Mouse (Mus musculus): ENCODE measurements around the gene Akr1cl. TPM values are rescaled to one million over a fixed set of nuclear protein-coding genes. Genes with fewer than 3 reads are reported as not detected.
"Not testable (repeated sequence)": the region's sequence is repeated elsewhere in the genome, so short reads cannot be mapped to it uniquely, and the experiment has no call there.

Gene Akr1cl
- not detected in 2 replicates for polyA plus RNA-seq (2015; fragmentation: Nextera tagmentation; extraction: Ambion mirVana)

DNA sequence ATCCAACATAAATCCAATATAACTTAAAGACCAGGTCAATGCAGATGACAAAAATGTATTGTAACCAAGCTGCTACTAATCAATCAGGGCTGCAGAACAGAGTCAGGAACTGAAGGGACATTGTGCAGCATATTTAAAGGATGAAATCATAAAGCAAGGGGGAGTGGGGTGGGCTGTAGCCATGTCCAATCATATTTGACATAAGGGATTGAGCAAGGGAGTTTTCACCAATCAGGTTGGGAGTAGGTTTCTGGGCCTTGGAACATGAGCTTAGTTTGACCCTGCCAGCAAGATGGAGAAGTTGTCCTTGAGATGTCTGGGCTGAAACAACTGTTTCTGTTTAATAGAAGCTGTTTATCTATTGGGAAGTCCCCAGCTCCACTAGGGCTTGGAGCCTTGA lies at the start of gene Akr1cl:
Gene Akr1cl, minus strand, starts transcription at position 119 of the 400 bp plus-strand sequence.
- no peaks in the 10 kb centered on the region for H3K36me3 ChIP-seq
- no peak within 1 kb of the TSS for H3K4me3 ChIP-seq
- H3K9me3 ChIP-seq, result no peaks in the 10 kb centered on the region
- H3K4me2 ChIP-seq, result no peak within 1 kb of the TSS
- H3K4me1 ChIP-seq (replicated peaks), result no peaks in the 10 kb centered on the region
- H3K27me3 ChIP-seq, result no peaks in the 10 kb centered on the region
- no peak for ATAC-seq (ENCODE audit: low FRiP score)
- no peak within 1 kb of the TSS for H3K27ac ChIP-seq
- no peak within 1 kb of the TSS for H3K9ac ChIP-seq

DNA sequence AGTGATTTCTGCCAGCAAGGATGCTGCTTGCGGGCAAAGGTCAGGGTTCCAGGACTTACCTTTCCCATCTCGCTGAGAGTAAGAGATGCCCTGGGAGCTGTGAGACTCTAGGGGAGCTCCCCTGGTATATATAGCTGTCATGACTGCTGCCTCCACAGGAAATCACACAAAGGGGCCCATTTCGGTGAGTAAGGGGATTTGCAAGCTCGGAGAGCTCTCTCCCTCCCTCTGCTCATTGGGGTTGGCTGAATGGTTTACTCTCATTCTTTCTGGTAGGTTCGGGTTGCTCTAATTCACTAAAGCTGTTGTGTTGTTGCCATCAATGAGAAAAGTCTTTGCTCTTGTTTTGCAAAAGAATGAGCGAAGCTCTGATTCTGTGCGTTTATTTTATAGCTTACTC lies 49.6 kb upstream of the Akr1cl start, which contains the start of gene Crygb:
Gene Crygb, minus strand, starts transcription at position 101 of the 400 bp plus-strand sequence.
- Histone ChIP-seq H3K9me3 (no peaks in the 10 kb centered on the region), H3K4me3 (no peak within 1 kb of the TSS), H3K4me2 (no peak within 1 kb of the TSS), H3K9ac (no peak within 1 kb of the TSS), H3K27ac (no peak within 1 kb of the TSS), H3K36me3 (no peaks in the 10 kb centered on the region), H3K27me3 (no peaks in the 10 kb centered on the region), H3K4me1 (replicated peaks) (no peaks in the 10 kb centered on the region)
- 32% methylated on average over 7 of the region's 7 CpGs for WGBS
- no peak for ATAC-seq (ENCODE audit: low FRiP score)

DNA sequence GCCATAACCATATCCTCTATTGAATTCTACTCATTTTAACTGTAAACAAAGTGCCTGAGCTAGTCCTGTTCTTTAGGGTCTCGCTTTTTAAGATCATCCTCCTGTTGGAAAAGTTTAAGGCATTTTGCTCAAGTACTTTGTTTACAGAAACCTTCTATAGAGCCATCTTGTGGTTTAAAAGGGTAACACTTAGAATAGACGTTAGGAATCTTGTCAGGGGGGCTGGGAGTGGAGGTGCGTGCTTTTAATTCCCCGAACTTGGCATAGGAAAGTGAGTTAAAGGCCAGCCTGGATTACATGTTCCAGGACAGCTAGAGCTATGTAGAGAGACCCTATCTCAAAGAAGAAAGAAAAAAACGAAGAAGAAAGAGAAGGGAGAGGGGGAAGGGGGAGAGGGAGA lies 43.0 kb upstream of the Akr1cl start:
- no peaks in the 10 kb centered on the region for H3K27me3 ChIP-seq
- H3K4me2 ChIP-seq, result no peak overlapping the region
- no peaks in the 10 kb centered on the region for H3K4me1 ChIP-seq (replicated peaks)
- 27% methylated on average over 5 of the region's 5 CpGs for WGBS
- no peaks in the 10 kb centered on the region for H3K9me3 ChIP-seq
- ATAC-seq (ENCODE audit: low FRiP score), result no peak
- H3K9ac ChIP-seq, result no peak overlapping the region
- H3K27ac ChIP-seq, result no peak overlapping the region
- H3K36me3 ChIP-seq, result no peaks in the 10 kb centered on the region
- H3K4me3 ChIP-seq, result no peak overlapping the region

- ATAC-seq (ENCODE audit: low FRiP score), result no peak
- H3K36me3 ChIP-seq, result no peaks in the 10 kb centered on the region
- H3K27ac ChIP-seq, result no peak within 1 kb of the TSS
- H3K9me3 ChIP-seq, result no peaks in the 10 kb centered on the region
- no peaks in the 10 kb centered on the region for H3K4me1 ChIP-seq (replicated peaks)
- no peak within 1 kb of the TSS for H3K4me2 ChIP-seq
- H3K9ac ChIP-seq, result no peak within 1 kb of the TSS
- no peak within 1 kb of the TSS for H3K4me3 ChIP-seq
- no peaks in the 10 kb centered on the region for H3K27me3 ChIP-seq
- 57% methylated on average over 6 of the region's 6 CpGs for WGBS
These were observed 41.0 kb upstream of the Akr1cl start, which contains the start of gene Crygc for GRCm38 (mm10) chr1:65073589-65073988. TSS of gene Crygc (minus strand) at chr1:65073689.

DNA sequence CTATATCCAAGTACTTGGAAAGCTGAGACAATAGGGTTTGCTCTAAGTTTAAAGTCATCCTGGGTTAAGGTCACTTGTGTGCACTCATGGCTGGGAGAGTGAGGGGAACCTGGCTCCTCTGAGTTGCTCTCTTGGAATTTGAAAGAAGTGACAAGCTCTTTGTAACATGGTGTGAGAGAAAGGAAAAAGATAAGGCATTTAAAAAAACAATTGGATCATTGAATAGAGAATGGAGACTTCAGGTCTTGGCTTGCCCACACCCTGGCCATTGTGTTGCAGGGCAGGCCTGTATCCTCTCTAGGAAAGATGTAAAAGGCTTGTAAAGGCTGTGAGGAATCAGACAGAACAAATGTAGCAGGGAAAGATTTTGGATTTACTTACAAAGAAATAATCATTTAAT lies 35.3 kb upstream of the Akr1cl start:
- no peak overlapping the region for H3K27ac ChIP-seq
- H3K27me3 ChIP-seq, result no peaks in the 10 kb centered on the region
- H3K4me3 ChIP-seq, result no peak overlapping the region
- H3K9ac ChIP-seq, result no peak overlapping the region
- no peak overlapping the region for H3K4me2 ChIP-seq
- ATAC-seq (ENCODE audit: low FRiP score), result no peak
- no peaks in the 10 kb centered on the region for H3K36me3 ChIP-seq
- H3K4me1 ChIP-seq (replicated peaks), result no peaks in the 10 kb centered on the region
- no peaks in the 10 kb centered on the region for H3K9me3 ChIP-seq

DNA sequence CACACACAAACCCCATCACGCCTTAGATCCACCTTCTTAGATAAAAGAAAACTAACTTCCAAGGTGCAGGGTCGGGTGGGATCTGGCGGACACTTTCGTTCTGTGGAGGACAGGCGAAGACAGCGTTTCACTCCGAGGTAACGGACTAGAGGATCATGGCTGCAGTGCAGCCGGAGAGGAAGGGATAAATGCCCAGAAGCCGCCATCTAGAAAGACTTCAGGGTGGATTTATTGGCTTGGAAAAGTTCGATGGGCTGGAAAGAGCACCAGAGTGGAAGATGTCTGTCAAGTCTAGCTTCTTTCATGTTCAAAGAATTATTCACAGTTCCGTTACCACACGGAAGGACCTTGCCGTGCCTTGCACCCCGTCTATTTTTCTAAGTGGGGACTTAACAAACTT lies 31.6 kb upstream of the Akr1cl start:
- Histone ChIP-seq H3K27ac (no peak overlapping the region), H3K9ac (no peak overlapping the region), H3K9me3 (no peaks in the 10 kb centered on the region), H3K27me3 (no peaks in the 10 kb centered on the region), H3K4me3 (no peak overlapping the region), H3K4me2 (no peak overlapping the region), H3K4me1 (replicated peaks) (no peaks in the 10 kb centered on the region), H3K36me3 (no peaks in the 10 kb centered on the region)
- no peak for ATAC-seq (ENCODE audit: low FRiP score)
- WGBS, result 80% methylated on average over 15 of the region's 15 CpGs

- no peak within 1 kb of the TSS for H3K4me2 ChIP-seq
- ATAC-seq (ENCODE audit: low FRiP score), result no peak
- 50% methylated on average over 8 of the region's 8 CpGs for WGBS
These were observed 30.8 kb upstream of the Akr1cl start, which contains the start of gene Crygd for GRCm38 (mm10) chr1:65063352-65063751. TSS of gene Crygd (minus strand) at chr1:65063452.

GRCm38 (mm10) chr1:65052140-65052539 lies 19.6 kb upstream of the Akr1cl start:
- Histone ChIP-seq H3K36me3 (no peaks in the 10 kb centered on the region), H3K4me1 (replicated peaks) (no peaks in the 10 kb centered on the region), H3K27ac (no peak overlapping the region), H3K9ac (no peak overlapping the region), H3K27me3 (peaks cover 9% of the 10 kb centered on the region; the same call in 1 of the 2 replicates), H3K9me3 (no peaks in the 10 kb centered on the region; the same call in 1 of the 2 replicates), H3K4me2 (no peak overlapping the region), H3K4me3 (no peak overlapping the region)
- WGBS, result 40% methylated on average over 2 of the region's 2 CpGs
- no peak for ATAC-seq (ENCODE audit: low FRiP score)

More at GRCm38 (mm10) chr1:65063352-65063751, 30.8 kb upstream of the Akr1cl start, which contains the start of gene Crygd:
- Histone ChIP-seq H3K4me3 (no peak within 1 kb of the TSS), H3K36me3 (no peaks in the 10 kb centered on the region), H3K9ac (no peak within 1 kb of the TSS), H3K4me1 (replicated peaks) (no peaks in the 10 kb centered on the region), H3K27me3 (no peaks in the 10 kb centered on the region), H3K27ac (no peak within 1 kb of the TSS), H3K9me3 (no peaks in the 10 kb centered on the region)

- 53% methylated on average over 7 of the region's 7 CpGs for WGBS
- Histone ChIP-seq H3K4me3 (no peak overlapping the region), H3K9ac (no peak overlapping the region), H3K4me2 (no peak overlapping the region), H3K36me3 (no peaks in the 10 kb centered on the region), H3K27me3 (peaks cover 9% of the 10 kb centered on the region; the same call in 1 of the 2 replicates), H3K27ac (no peak overlapping the region), H3K9me3 (no peaks in the 10 kb centered on the region; the same call in 1 of the 2 replicates), H3K4me1 (replicated peaks) (no peaks in the 10 kb centered on the region)
- ATAC-seq (ENCODE audit: low FRiP score), result no peak
These were observed 19.1 kb upstream of the Akr1cl start for GRCm38 (mm10) chr1:65051696-65052095.

- H3K36me3 ChIP-seq; ATAC-seq (ENCODE audit: low FRiP score); H3K27me3 ChIP-seq; H3K9ac ChIP-seq; H3K4me2 ChIP-seq; H3K4me1 ChIP-seq (replicated peaks); H3K27ac ChIP-seq; H3K4me3 ChIP-seq; H3K9me3 ChIP-seq: not testable (repeated sequence)
- 49% methylated on average over 12 of the region's 12 CpGs for WGBS
These were observed 18.4 kb upstream of the Akr1cl start, which contains the start of gene Cryge for GRCm38 (mm10) chr1:65050952-65051351. TSS of gene Cryge (minus strand) at chr1:65051149.

DNA sequence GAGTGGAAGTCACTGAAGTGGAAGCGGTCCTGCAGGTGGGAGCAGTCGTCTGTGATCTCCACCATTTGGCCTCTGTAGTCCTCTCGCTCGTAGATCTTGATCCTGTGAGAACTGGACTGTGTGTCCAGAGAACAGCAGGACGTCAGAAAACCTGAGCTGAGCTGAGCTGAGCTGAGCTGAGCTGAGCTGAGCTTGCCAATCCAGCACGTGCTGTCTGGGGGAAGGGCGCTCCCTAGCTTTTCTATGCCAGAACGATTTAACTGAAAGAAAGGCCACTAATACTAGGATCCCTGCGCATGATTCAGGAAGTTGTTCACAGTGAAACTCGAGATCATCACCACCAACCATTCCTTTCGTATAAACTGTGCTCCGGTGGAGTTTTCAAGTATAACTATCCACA lies 16.2 kb upstream of the Akr1cl start:
- Histone ChIP-seq H3K9ac (no peak overlapping the region), H3K4me3 (no peak overlapping the region), H3K4me2 (no peak overlapping the region), H3K27me3 (peaks cover 9% of the 10 kb centered on the region; the same call in 1 of the 2 replicates), H3K36me3 (no peaks in the 10 kb centered on the region), H3K9me3 (no peaks in the 10 kb centered on the region; the same call in 1 of the 2 replicates), H3K27ac (no peak overlapping the region), H3K4me1 (replicated peaks) (no peaks in the 10 kb centered on the region)
- no peak for ATAC-seq (ENCODE audit: low FRiP score)
- 62% methylated on average over 12 of the region's 12 CpGs for WGBS

GRCm38 (mm10) chr1:65046401-65047109 lies 14.0 kb upstream of the Akr1cl start:
- 41% methylated on average over 8 of the region's 8 CpGs for WGBS
- no peaks in the 10 kb centered on the region for H3K9me3 ChIP-seq
- H3K27me3 ChIP-seq, result 0 out of 2 replicates have a peak, but pooled peaks cover 5% of the 10 kb centered on the region
- no peak for ATAC-seq (ENCODE audit: low FRiP score)
- no peaks in the 10 kb centered on the region for H3K4me1 ChIP-seq (replicated peaks)
- H3K36me3 ChIP-seq, result no peaks in the 10 kb centered on the region
- no peak overlapping the region for H3K9ac ChIP-seq
- no peak overlapping the region for H3K27ac ChIP-seq
- no peak overlapping the region for H3K4me2 ChIP-seq
- H3K4me3 ChIP-seq, result no peak overlapping the region

GRCm38 (mm10) chr1:65043433-65043832 lies 10.9 kb upstream of the Akr1cl start:
- Histone ChIP-seq H3K36me3 (no peaks in the 10 kb centered on the region), H3K4me2 (no peak overlapping the region), H3K27ac (no peak overlapping the region), H3K4me3 (no peak overlapping the region), H3K9ac (no peak overlapping the region), H3K27me3 (no peaks in the 10 kb centered on the region), H3K4me1 (replicated peaks) (no peaks in the 10 kb centered on the region), H3K9me3 (no peaks in the 10 kb centered on the region)
- 82% methylated on average over 2 of the region's 2 CpGs for WGBS
- no peak for ATAC-seq (ENCODE audit: low FRiP score)
